Mouse (Mus musculus) thymus, adult 2 months (tissue): ENCODE results near the gene C2cd2.

Experiments used
- CTCF ChIP-seq: fragments of 200-500 bp; IDR thresholded peaks from 2 replicates; pipeline ENCODE4 v1.5.1; 2012; ENCODE audit warnings: mild to moderate bottlenecking, control low read depth, low read length, moderate library complexity, borderline replicate concordance; ENCODE audit not compliant: control insufficient read depth, poor library complexity, insufficient read depth; ENCODE audit errors: extremely low read depth
- POLR2A ChIP-seq: fragments of 200-500 bp; IDR thresholded peaks from 2 replicates; pipeline ENCODE4 v1.6.1; 2012; ENCODE audit warnings: mild to moderate bottlenecking, low read length, control low read depth, moderate library complexity; ENCODE audit not compliant: control insufficient read depth, poor library complexity, insufficient read depth; ENCODE audit errors: extremely low read depth

GRCm38 (mm10) chr16:97851741-97852319 lies 110.6 kb downstream of the C2cd2 start, which contains the start of gene Prdm15:
- TF ChIP-seq CTCF (no peak), POLR2A (peak; percentile 30; the same call in 1 of the 2 replicates)
